Mouse (Mus musculus): Measurements from ENCODE around the gene Olfr520. TPM values are rescaled to one million over a fixed set of nuclear protein-coding genes. Genes with fewer than 3 reads are reported as not detected.
"Not testable (repeated sequence)": the region's sequence is repeated elsewhere in the genome, so short reads cannot be mapped to it uniquely, and the experiment has no call there.

Olfr520 gene
- polyA plus RNA-seq, 1 experiment from 2014 or later = not detected

GRCm38 (mm10) chr7:99693976-99694375 is 36.1 kb upstream of the Olfr520 start:
- Histone ChIP-seq H3K9ac (ENCODE audit: low read depth, low read length) (no peak overlapping the region), H3K36me3 (ENCODE audit: control insufficient read depth, insufficient read depth) (no peaks in the 10 kb centered on the region; the same call in 1 of the 2 replicates), H3K27ac (ENCODE audit: low read depth, low read length) (no peak overlapping the region), H3K4me1 (replicated peaks; ENCODE audit: control insufficient read depth, insufficient read depth, low read length) (peaks cover 17% of the 10 kb centered on the region; the same call in 1 of the 2 replicates), H3K27me3 (replicated peaks; ENCODE audit: control insufficient read depth, insufficient read depth, low read length) (peaks cover 5% of the 10 kb centered on the region; the same call in 1 of the 2 replicates), H3K9me3 (ENCODE audit: control insufficient read depth) (no peaks in the 10 kb centered on the region), H3K4me2 (replicated peaks; ENCODE audit: low read depth) (no peak overlapping the region), H3K4me3 (ENCODE audit: low read depth, low read length) (no peak overlapping the region)
- no peak for ATAC-seq
- TF ChIP-seq CTCF (IDR thresholded peaks at IDR 0.05; ENCODE audit: low read depth) = no peak
- WGBS = 96% methylated on average over 3 of the region's 3 CpGs

DNA sequence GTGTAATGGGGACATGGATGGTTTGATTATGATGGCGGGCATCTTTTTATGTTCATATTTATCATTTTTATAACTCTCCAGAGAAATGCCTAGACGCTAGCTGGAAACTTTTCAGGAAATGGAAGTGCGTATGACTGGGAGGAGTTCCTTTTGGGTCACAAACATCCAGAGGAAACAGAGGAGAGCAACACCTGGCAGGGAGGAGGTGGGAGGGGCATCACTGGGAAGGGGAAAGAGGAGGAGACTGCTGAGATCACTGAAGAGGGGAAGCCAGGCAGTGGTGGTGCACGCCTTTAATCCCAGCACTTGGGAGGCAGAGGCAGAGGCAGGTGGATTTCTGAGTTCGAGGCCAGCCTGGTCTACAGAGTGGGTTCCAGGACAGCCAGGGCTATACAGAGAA is 35.6 kb upstream of the Olfr520 start:
- H3K27ac ChIP-seq (ENCODE audit: low read depth, low read length); H3K9ac ChIP-seq (ENCODE audit: low read depth, low read length); H3K27me3 ChIP-seq (replicated peaks; ENCODE audit: control insufficient read depth, insufficient read depth, low read length); H3K36me3 ChIP-seq (ENCODE audit: control insufficient read depth, insufficient read depth); H3K4me2 ChIP-seq (replicated peaks; ENCODE audit: low read depth); H3K4me3 ChIP-seq (ENCODE audit: low read depth, low read length); ATAC-seq; H3K9me3 ChIP-seq (ENCODE audit: control insufficient read depth): not testable (repeated sequence)
- peaks cover 17% of the 10 kb centered on the region; the same call in 1 of the 2 replicates for H3K4me1 ChIP-seq (replicated peaks; ENCODE audit: control insufficient read depth, insufficient read depth, low read length)
- 77% methylated on average over 5 of the region's 5 CpGs for WGBS

DNA sequence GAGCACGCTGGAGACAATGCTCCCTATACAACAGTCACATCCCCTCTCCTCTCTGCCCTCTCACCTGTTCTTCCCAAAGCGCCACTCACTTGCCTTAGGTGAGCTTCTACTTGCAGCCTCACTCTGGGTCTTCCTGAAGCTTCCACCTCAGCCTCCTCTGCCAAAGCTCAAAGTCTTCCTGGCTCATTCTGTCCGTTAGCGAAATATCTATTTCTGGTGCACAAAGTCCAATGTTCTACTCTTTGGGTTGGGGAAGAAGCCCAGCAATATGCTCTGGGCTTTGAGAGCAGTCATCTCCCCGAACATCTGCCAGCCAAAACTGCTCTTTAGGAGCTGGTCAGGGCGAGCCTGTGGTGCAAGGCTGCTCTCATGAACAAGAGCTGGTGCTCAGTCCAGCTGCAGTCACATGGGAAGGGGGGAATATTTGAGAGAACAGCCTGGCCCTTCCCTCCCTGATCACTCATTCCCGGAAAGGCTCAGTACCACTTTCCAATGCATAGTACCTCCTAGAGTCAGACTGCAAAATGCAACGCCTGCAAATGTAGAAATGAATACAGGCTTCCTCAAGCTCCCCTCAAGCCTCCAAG is 34.5 kb upstream of the Olfr520 start:
- Histone ChIP-seq H3K4me1 (replicated peaks; ENCODE audit: control insufficient read depth, insufficient read depth, low read length) (peaks cover 17% of the 10 kb centered on the region; the same call in 1 of the 2 replicates), H3K9me3 (ENCODE audit: control insufficient read depth) (no peaks in the 10 kb centered on the region), H3K27me3 (replicated peaks; ENCODE audit: control insufficient read depth, insufficient read depth, low read length) (peaks cover 2% of the 10 kb centered on the region; the same call in 1 of the 2 replicates), H3K4me2 (replicated peaks; ENCODE audit: low read depth) (peak overlapping the region; percentile 4; the same call in 1 of the 2 replicates), H3K9ac (ENCODE audit: low read depth, low read length) (no peak overlapping the region), H3K27ac (ENCODE audit: low read depth, low read length) (no peak overlapping the region), H3K36me3 (ENCODE audit: control insufficient read depth, insufficient read depth) (no peaks in the 10 kb centered on the region; the same call in 1 of the 2 replicates), H3K4me3 (ENCODE audit: low read depth, low read length) (no peak overlapping the region)
- peak; percentile 48; the same call in 1 of the 2 replicates for ATAC-seq
- TF ChIP-seq CTCF (IDR thresholded peaks at IDR 0.05; ENCODE audit: low read depth) = no peak
- WGBS = 63% methylated on average over 8 of the region's 8 CpGs

- WGBS = 91% methylated on average over 3 of the region's 3 CpGs
- TF ChIP-seq CTCF (IDR thresholded peaks at IDR 0.05; ENCODE audit: low read depth) = no peak
- no peaks in the 10 kb centered on the region for H3K9me3 ChIP-seq (ENCODE audit: control insufficient read depth)
- H3K4me2 ChIP-seq (replicated peaks; ENCODE audit: low read depth) = no peak overlapping the region
- H3K27ac ChIP-seq (ENCODE audit: low read depth, low read length) = no peak overlapping the region
- H3K27me3 ChIP-seq (replicated peaks; ENCODE audit: control insufficient read depth, insufficient read depth, low read length) = no peaks in the 10 kb centered on the region; the same call in 1 of the 2 replicates
- no peak overlapping the region for H3K4me3 ChIP-seq (ENCODE audit: low read depth, low read length)
- no peak overlapping the region for H3K9ac ChIP-seq (ENCODE audit: low read depth, low read length)
- no peaks in the 10 kb centered on the region; the same call in 1 of the 2 replicates for H3K36me3 ChIP-seq (ENCODE audit: control insufficient read depth, insufficient read depth)
- ATAC-seq = no peak
- 0 out of 2 replicates have a peak, but pooled peaks cover 14% of the 10 kb centered on the region for H3K4me1 ChIP-seq (replicated peaks; ENCODE audit: control insufficient read depth, insufficient read depth, low read length)
These were observed 31.5 kb upstream of the Olfr520 start for GRCm38 (mm10) chr7:99698576-99698975.

- TF ChIP-seq CTCF (IDR thresholded peaks at IDR 0.05; ENCODE audit: low read depth) = no peak
- Histone ChIP-seq H3K9me3 (ENCODE audit: control insufficient read depth) (no peaks in the 10 kb centered on the region), H3K4me3 (ENCODE audit: low read depth, low read length) (no peak overlapping the region), H3K4me1 (replicated peaks; ENCODE audit: control insufficient read depth, insufficient read depth, low read length) (0 out of 2 replicates have a peak, but pooled peaks cover 12% of the 10 kb centered on the region), H3K27ac (ENCODE audit: low read depth, low read length) (peak overlapping the region; percentile 46; the same call in 1 of the 2 replicates), H3K36me3 (ENCODE audit: control insufficient read depth, insufficient read depth) (no peaks in the 10 kb centered on the region; the same call in 1 of the 2 replicates), H3K9ac (ENCODE audit: low read depth, low read length) (no peak overlapping the region), H3K27me3 (replicated peaks; ENCODE audit: control insufficient read depth, insufficient read depth, low read length) (no peaks in the 10 kb centered on the region; the same call in 1 of the 2 replicates), H3K4me2 (replicated peaks; ENCODE audit: low read depth) (no peak overlapping the region)
- no peak for ATAC-seq
- WGBS = 64% methylated on average over 3 of the region's 3 CpGs
These were observed 31.0 kb upstream of the Olfr520 start for GRCm38 (mm10) chr7:99699106-99699505.

DNA sequence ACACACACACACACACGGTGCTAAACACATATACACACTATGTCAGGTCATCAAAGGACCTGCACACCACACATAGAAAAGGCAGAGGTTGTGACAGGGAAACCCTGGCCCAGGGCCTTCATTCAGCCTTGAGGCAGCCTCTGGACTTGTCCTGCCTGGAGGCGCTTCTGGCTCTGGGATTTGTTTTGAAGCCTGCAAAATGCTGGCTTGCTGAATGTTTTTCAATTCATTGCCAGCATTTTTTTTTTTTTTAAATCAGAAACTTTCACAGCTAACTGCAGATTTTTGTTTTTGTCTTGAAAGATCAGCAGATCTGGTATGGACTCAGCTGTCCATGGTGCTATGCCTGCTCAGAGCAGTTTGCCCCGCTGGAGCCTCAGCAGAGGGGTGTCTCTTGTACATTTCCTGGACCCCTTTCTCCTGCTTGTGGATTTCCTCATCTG is 30.3 kb upstream of the Olfr520 start:
- no peak overlapping the region for H3K27ac ChIP-seq (ENCODE audit: low read depth, low read length)
- TF ChIP-seq CTCF (IDR thresholded peaks at IDR 0.05; ENCODE audit: low read depth) = no peak
- WGBS = 53% methylated on average over 3 of the region's 3 CpGs

More for the DNA sequence above, 30.3 kb upstream of the Olfr520 start:
- Histone ChIP-seq H3K36me3 (ENCODE audit: control insufficient read depth, insufficient read depth) (no peaks in the 10 kb centered on the region; the same call in 1 of the 2 replicates), H3K27me3 (replicated peaks; ENCODE audit: control insufficient read depth, insufficient read depth, low read length) (no peaks in the 10 kb centered on the region; the same call in 1 of the 2 replicates), H3K9me3 (ENCODE audit: control insufficient read depth) (no peaks in the 10 kb centered on the region), H3K4me1 (replicated peaks; ENCODE audit: control insufficient read depth, insufficient read depth, low read length) (0 out of 2 replicates have a peak, but pooled peaks cover 9% of the 10 kb centered on the region), H3K9ac (ENCODE audit: low read depth, low read length) (no peak overlapping the region), H3K4me2 (replicated peaks; ENCODE audit: low read depth) (no peak overlapping the region), H3K4me3 (ENCODE audit: low read depth, low read length) (no peak overlapping the region)
- ATAC-seq = no peak

All from intestine, postnatal 0 days (tissue).